Comparison of ENCODE assay signal across 21 mouse cellular contexts in genomic region chr3:133176033-133176750, GRCm38 (mm10). TPM values are rescaled to one million over a fixed set of nuclear protein-coding genes. Genes with fewer than 3 reads are reported as not detected.
A peak's percentile ranks its signal among the peaks of the same experiment; 100 is the strongest.
DNase-seq lines count a peak whose midpoint lies in the region; ATAC-seq lines count a peak whose summit lies in the region.
"Had no signal": no experiment of that assay in that cellular context is flagged by ENCODE, and none has a peak within 500 bp of the region (broad histone marks: within the 10 kb centered on the region; RNA-seq: fewer than 3 reads in every experiment).

No protein-coding gene starts in this region.

- H3K9ac ChIP-seq in neural tube, embryonic 12.5 days: no peak overlapping the region
- H3K9ac ChIP-seq in intestine, embryonic 16.5 days (ENCODE audit: low read depth, low read length): no peak overlapping the region
- H3K9ac ChIP-seq in neural tube, embryonic 14.5 days (replicated peaks; ENCODE audit: low read depth, low read length): no peak overlapping the region
- no peak overlapping the region for H3K9ac ChIP-seq in forebrain, embryonic 13.5 days
- H3K9ac ChIP-seq: forebrain, embryonic 12.5 days; forebrain, postnatal 0 days; heart, embryonic 15.5 days; hindbrain, embryonic 13.5 days had no signal

- H3K4me3 ChIP-seq in neural tube, embryonic 12.5 days: no peak overlapping the region
- H3K4me3 ChIP-seq in intestine, embryonic 16.5 days (ENCODE audit: low read length): no peak overlapping the region
- no peak overlapping the region for H3K4me3 ChIP-seq in neural tube, embryonic 14.5 days (ENCODE audit: low read depth, low read length)
- H3K4me3 ChIP-seq in forebrain, embryonic 13.5 days: no peak overlapping the region
- H3K4me3 ChIP-seq: forebrain, embryonic 12.5 days; heart, adult 2 months; heart, embryonic 15.5 days; hindbrain, embryonic 13.5 days had no signal

- H3K4me1 ChIP-seq in neural tube, embryonic 12.5 days: no peaks in the 10 kb centered on the region
- no peaks in the 10 kb centered on the region for H3K4me1 ChIP-seq in intestine, embryonic 16.5 days (ENCODE audit: control insufficient read depth, insufficient read depth, low read length)
- no peaks in the 10 kb centered on the region for H3K4me1 ChIP-seq in neural tube, embryonic 14.5 days (ENCODE audit: control insufficient read depth, insufficient read depth, low read length)
- no peaks in the 10 kb centered on the region for H3K4me1 ChIP-seq in forebrain, embryonic 13.5 days
- H3K4me1 ChIP-seq: forebrain, embryonic 12.5 days; heart, embryonic 15.5 days; hindbrain, embryonic 13.5 days had no signal

- no peak for DNase-seq in neural tube, embryonic 10.5 days (ENCODE audit: extremely low spot score, low spot score)
- DNase-seq in adrenal gland, adult (ENCODE audit: inconsistent age in 2 of 2, low spot score in 1 of 2): no peak
- no peak for DNase-seq in c-Kit-positive CD71-positive TER-119-positive erythroid progenitor cells, embryonic 14.5 days (ENCODE audit: low spot score)
- DNase-seq: adrenal gland, postnatal 14 days; cerebellum, adult 18-20 months; cerebellum, adult 9-11 months; cerebellum, postnatal 36 days; forebrain, postnatal 0 days; gastrocnemius, postnatal 14 days; heart, adult 2 months; heart, postnatal 14 days had no signal

- no peaks in the 10 kb centered on the region for H3K27me3 ChIP-seq in neural tube, embryonic 12.5 days (replicated peaks)
- no peaks in the 10 kb centered on the region for H3K27me3 ChIP-seq in intestine, embryonic 16.5 days (replicated peaks; ENCODE audit: control insufficient read depth, insufficient read depth, low read length)
- no peaks in the 10 kb centered on the region for H3K27me3 ChIP-seq in neural tube, embryonic 14.5 days (ENCODE audit: control insufficient read depth, insufficient read depth, low read length)
- H3K27me3 ChIP-seq in forebrain, embryonic 13.5 days: no peaks in the 10 kb centered on the region
- H3K27me3 ChIP-seq: forebrain, embryonic 12.5 days; heart, embryonic 15.5 days; hindbrain, embryonic 13.5 days had no signal

- WGBS in neural tube, embryonic 12.5 days: 65% methylated on average over 12 of the region's 12 CpGs
- WGBS in intestine, embryonic 16.5 days: 52% methylated on average over 12 of the region's 12 CpGs
- 54% methylated on average over 12 of the region's 12 CpGs for WGBS in neural tube, embryonic 14.5 days
- WGBS in forebrain, embryonic 13.5 days: 71% methylated on average over 12 of the region's 12 CpGs

- peak; percentile 63; the same call in 1 of the 2 replicates for ATAC-seq in neural tube, embryonic 12.5 days (ENCODE audit: low FRiP score, low read depth)
- ATAC-seq in intestine, embryonic 16.5 days: peak; percentile 82
- ATAC-seq in neural tube, embryonic 14.5 days (ENCODE audit: low read depth): peak; percentile 90
- ATAC-seq in forebrain, embryonic 13.5 days: no peak
- ATAC-seq: forebrain, postnatal 0 days; hindbrain, postnatal 0 days had no signal

- H3K36me3 ChIP-seq in neural tube, embryonic 12.5 days: no peaks in the 10 kb centered on the region
- no peaks in the 10 kb centered on the region for H3K36me3 ChIP-seq in intestine, embryonic 16.5 days (ENCODE audit: control insufficient read depth, insufficient read depth, low read length)
- no peaks in the 10 kb centered on the region for H3K36me3 ChIP-seq in neural tube, embryonic 14.5 days (ENCODE audit: control insufficient read depth, insufficient read depth, low read length)
- H3K36me3 ChIP-seq in forebrain, embryonic 13.5 days (ENCODE audit: poor library complexity, severe bottlenecking): no peaks in the 10 kb centered on the region
- H3K36me3 ChIP-seq: forebrain, embryonic 12.5 days; G1E; heart, embryonic 15.5 days; hindbrain, embryonic 13.5 days had no signal

- no peaks in the 10 kb centered on the region for H3K9me3 ChIP-seq in neural tube, embryonic 12.5 days
- no peaks in the 10 kb centered on the region for H3K9me3 ChIP-seq in intestine, embryonic 16.5 days (ENCODE audit: control insufficient read depth, low read length)
- no peaks in the 10 kb centered on the region for H3K9me3 ChIP-seq in neural tube, embryonic 14.5 days (ENCODE audit: control insufficient read depth, low read length)
- no peaks in the 10 kb centered on the region for H3K9me3 ChIP-seq in forebrain, embryonic 13.5 days (replicated peaks)
- H3K9me3 ChIP-seq: forebrain, embryonic 12.5 days; G1E; heart, embryonic 15.5 days; hindbrain, embryonic 13.5 days had no signal

- H3K4me2 ChIP-seq in neural tube, embryonic 12.5 days (replicated peaks): no peak overlapping the region
- H3K4me2 ChIP-seq in intestine, embryonic 16.5 days (ENCODE audit: low read depth, low read length): no peak overlapping the region; the same call in 1 of the 2 replicates
- H3K4me2 ChIP-seq in neural tube, embryonic 14.5 days (ENCODE audit: low read depth, low read length): no peak overlapping the region
- no peak overlapping the region for H3K4me2 ChIP-seq in forebrain, embryonic 13.5 days
- H3K4me2 ChIP-seq: forebrain, embryonic 12.5 days; heart, embryonic 11.5 days; heart, embryonic 15.5 days; hindbrain, embryonic 13.5 days had no signal

- no peak overlapping the region for H3K27ac ChIP-seq in neural tube, embryonic 12.5 days
- H3K27ac ChIP-seq in intestine, embryonic 16.5 days (ENCODE audit: low read length): no peak overlapping the region; the same call in 1 of the 2 replicates
- H3K27ac ChIP-seq in neural tube, embryonic 14.5 days (ENCODE audit: low read depth, low read length): peak overlapping the region; percentile 45; the same call in 1 of the 2 replicates
- H3K27ac ChIP-seq in forebrain, embryonic 13.5 days: no peak overlapping the region
- H3K27ac ChIP-seq: forebrain, embryonic 12.5 days; heart, adult 2 months; heart, embryonic 15.5 days; hindbrain, embryonic 13.5 days; hindbrain, postnatal 0 days had no signal

RNA-seq across cellular contexts. Expression of gene Arhgef38, which starts 58.6 kb away (rescaled TPM):
- not detected in 2 replicates for polyA plus RNA-seq in neural tube, embryonic 12.5 days (2016; fragmentation: Nextera tagmentation; extraction: Ambion mirVana)
- 3.1 and 3.2 TPM in 2 replicates for polyA plus RNA-seq in intestine, embryonic 16.5 days (2015; fragmentation: Nextera tagmentation; extraction: Ambion mirVana)
- not detected in 2 replicates for polyA plus RNA-seq in neural tube, embryonic 14.5 days (2014; fragmentation: Nextera tagmentation; extraction: Ambion mirVana)
- 0.03 TPM in 1 of 2 replicates, not detected in the other for polyA plus RNA-seq in forebrain, embryonic 13.5 days (2015; fragmentation: Nextera tagmentation; extraction: Ambion mirVana)
- polyA plus RNA-seq: G1E; heart, embryonic 11.5 days had no signal
